Mouse (Mus musculus): ENCODE measurements at regions not wholly inside any gene's neighbourhood (a gene's known extent, or its start where the extent isn't known, plus 50 kb on each side); places are given as distances from the start of the nearest gene placed in this dataset.
"Not testable (repeated sequence)": the region's sequence is repeated elsewhere in the genome, so short reads cannot be mapped to it uniquely, and the experiment has no call there.

DNA sequence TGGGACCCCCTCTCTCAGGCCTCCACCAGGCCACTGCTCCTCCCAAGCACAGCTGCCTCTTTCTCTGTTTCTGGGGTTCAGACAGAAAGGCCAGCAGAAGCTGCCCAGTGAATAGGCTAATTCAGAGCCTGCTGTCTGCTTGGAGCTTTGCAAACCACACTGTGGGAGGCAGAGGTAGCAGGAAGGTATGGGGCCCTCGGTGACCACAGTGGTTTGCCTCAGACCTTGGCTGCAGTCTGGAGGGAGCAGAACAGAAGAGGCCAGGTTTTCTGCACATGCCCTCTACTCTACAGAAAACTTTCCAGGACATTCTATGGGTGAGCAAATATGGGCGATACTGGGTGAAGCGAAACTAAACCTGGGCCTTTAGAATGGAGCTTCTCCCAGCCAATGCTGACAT lies 59.4 kb downstream of the Rhob start:
- Histone ChIP-seq H3K4me2 (ENCODE audit: low read length) (no peak overlapping the region), H3K9me3 (replicated peaks; ENCODE audit: low read length) (no peaks in the 10 kb centered on the region), H3K36me3 (ENCODE audit: insufficient read depth, low read length) (no peaks in the 10 kb centered on the region), H3K27me3 (ENCODE audit: insufficient read depth, low read length) (no peaks in the 10 kb centered on the region), H3K27ac (no peak overlapping the region), H3K9ac (ENCODE audit: low read depth, low read length) (no peak overlapping the region), H3K4me3 (replicated peaks; ENCODE audit: low read depth, low read length) (no peak overlapping the region), H3K4me1 (replicated peaks; ENCODE audit: insufficient read depth, low read length) (peaks cover 15% of the 10 kb centered on the region)
- WGBS = 90% methylated on average over 3 of the region's 3 CpGs
- no peak for ATAC-seq (replicated peaks; ENCODE audit: low FRiP score, low read depth)
- TF ChIP-seq CTCF (IDR thresholded peaks at IDR 0.05; ENCODE audit: low read depth) = no peak
- no peak for DNase-seq (ENCODE audit: low spot score)

DNA sequence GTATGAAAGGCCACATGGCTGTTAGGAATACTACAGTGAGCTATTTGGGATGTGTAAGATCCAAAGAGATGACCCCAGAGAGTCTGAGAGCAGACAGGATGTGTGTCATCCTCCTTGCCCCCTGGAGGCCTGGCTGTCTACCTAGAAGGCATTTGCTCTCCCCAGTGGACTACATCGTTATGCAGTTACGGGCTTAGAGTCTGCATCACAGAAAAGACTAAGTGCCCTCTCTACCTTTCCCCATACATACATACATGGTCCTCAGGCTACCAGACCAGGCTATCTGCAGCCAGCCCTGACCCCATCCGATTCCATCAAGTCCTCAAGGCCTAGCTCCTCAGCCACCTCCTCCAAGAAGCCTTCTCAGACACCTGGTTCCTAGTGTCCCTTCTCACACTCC lies 59.9 kb downstream of the Rhob start:
- Histone ChIP-seq H3K9me3 (replicated peaks; ENCODE audit: low read length) (no peaks in the 10 kb centered on the region), H3K27ac (no peak overlapping the region), H3K4me3 (replicated peaks; ENCODE audit: low read depth, low read length) (no peak overlapping the region), H3K9ac (ENCODE audit: low read depth, low read length) (no peak overlapping the region), H3K36me3 (ENCODE audit: insufficient read depth, low read length) (no peaks in the 10 kb centered on the region), H3K4me1 (replicated peaks; ENCODE audit: insufficient read depth, low read length) (peaks cover 11% of the 10 kb centered on the region; the same call in 1 of the 2 replicates), H3K27me3 (ENCODE audit: insufficient read depth, low read length) (no peaks in the 10 kb centered on the region), H3K4me2 (ENCODE audit: low read length) (no peak overlapping the region)
- no peak for ATAC-seq (replicated peaks; ENCODE audit: low FRiP score, low read depth)
- 0 out of 2 replicates have a peak, but pooled peaks have one; percentile 6 for TF ChIP-seq CTCF (IDR thresholded peaks at IDR 0.05; ENCODE audit: low read depth)
- 86% methylated on average over 3 of the region's 3 CpGs for WGBS
- no peak for DNase-seq (ENCODE audit: low spot score)

DNA sequence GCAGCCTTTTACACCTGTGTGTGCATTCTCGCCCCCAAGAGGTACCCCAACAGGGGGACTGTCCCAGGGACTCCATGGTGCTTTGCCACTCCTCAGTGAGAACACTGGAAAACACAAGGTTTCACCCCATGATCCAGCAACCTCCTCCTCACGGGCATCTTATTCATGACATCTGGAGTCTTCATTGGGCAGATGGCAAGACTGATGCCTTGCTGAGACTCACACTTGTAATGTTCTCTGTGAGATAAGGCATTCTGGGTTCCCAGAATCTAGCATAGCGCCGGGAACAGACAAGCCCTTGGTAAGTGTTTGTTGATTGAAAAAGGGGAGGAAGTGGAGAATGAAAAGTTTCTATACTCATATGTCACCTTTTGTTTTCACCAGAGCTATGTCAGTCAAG lies 60.3 kb downstream of the Rhob start:
- H3K27me3 ChIP-seq (ENCODE audit: insufficient read depth, low read length) = no peaks in the 10 kb centered on the region
- peaks cover 10% of the 10 kb centered on the region; the same call in 1 of the 2 replicates for H3K4me1 ChIP-seq (replicated peaks; ENCODE audit: insufficient read depth, low read length)
- no peak overlapping the region for H3K27ac ChIP-seq
- DNase-seq (ENCODE audit: low spot score) = no peak
- no peak for ATAC-seq (replicated peaks; ENCODE audit: low FRiP score, low read depth)
- no peak overlapping the region for H3K4me3 ChIP-seq (replicated peaks; ENCODE audit: low read depth, low read length)
- H3K4me2 ChIP-seq (ENCODE audit: low read length) = no peak overlapping the region
- TF ChIP-seq CTCF (IDR thresholded peaks at IDR 0.05; ENCODE audit: low read depth) = no peak
- no peak overlapping the region for H3K9ac ChIP-seq (ENCODE audit: low read depth, low read length)
- no peaks in the 10 kb centered on the region for H3K36me3 ChIP-seq (ENCODE audit: insufficient read depth, low read length)
- H3K9me3 ChIP-seq (replicated peaks; ENCODE audit: low read length) = no peaks in the 10 kb centered on the region
- 87% methylated on average over 4 of the region's 4 CpGs for WGBS

DNA sequence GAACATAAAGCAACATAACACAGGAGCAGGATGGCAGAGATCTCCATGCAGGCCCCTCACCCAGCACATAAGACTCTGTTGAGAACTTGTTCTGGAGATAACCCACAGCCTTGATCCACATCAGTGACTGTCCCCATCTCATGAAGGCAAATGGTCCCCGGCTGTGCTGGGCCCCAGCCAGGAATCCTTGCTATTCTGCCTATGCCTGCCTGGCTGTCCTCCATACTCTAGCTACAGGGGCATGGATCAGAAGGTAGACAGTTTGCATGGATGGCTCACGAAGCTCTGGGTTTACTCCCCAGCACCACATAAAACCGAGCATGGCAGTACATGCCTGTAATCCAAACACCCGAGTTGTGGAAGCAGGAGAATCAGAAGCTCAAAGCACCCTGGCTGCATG lies 61.2 kb downstream of the Rhob start:
- 73% methylated on average over 4 of the region's 4 CpGs for WGBS
- no peak overlapping the region for H3K4me2 ChIP-seq (ENCODE audit: low read length)
- H3K36me3 ChIP-seq (ENCODE audit: insufficient read depth, low read length) = no peaks in the 10 kb centered on the region
- no peaks in the 10 kb centered on the region for H3K9me3 ChIP-seq (replicated peaks; ENCODE audit: low read length)
- no peak overlapping the region for H3K27ac ChIP-seq
- no peak for ATAC-seq (replicated peaks; ENCODE audit: low FRiP score, low read depth)
- no peak for TF ChIP-seq CTCF (IDR thresholded peaks at IDR 0.05; ENCODE audit: low read depth)
- H3K27me3 ChIP-seq (ENCODE audit: insufficient read depth, low read length) = no peaks in the 10 kb centered on the region
- DNase-seq (ENCODE audit: low spot score) = no peak
- peaks cover 10% of the 10 kb centered on the region; the same call in 1 of the 2 replicates for H3K4me1 ChIP-seq (replicated peaks; ENCODE audit: insufficient read depth, low read length)
- H3K9ac ChIP-seq (ENCODE audit: low read depth, low read length) = no peak overlapping the region
- H3K4me3 ChIP-seq (replicated peaks; ENCODE audit: low read depth, low read length) = no peak overlapping the region

DNA sequence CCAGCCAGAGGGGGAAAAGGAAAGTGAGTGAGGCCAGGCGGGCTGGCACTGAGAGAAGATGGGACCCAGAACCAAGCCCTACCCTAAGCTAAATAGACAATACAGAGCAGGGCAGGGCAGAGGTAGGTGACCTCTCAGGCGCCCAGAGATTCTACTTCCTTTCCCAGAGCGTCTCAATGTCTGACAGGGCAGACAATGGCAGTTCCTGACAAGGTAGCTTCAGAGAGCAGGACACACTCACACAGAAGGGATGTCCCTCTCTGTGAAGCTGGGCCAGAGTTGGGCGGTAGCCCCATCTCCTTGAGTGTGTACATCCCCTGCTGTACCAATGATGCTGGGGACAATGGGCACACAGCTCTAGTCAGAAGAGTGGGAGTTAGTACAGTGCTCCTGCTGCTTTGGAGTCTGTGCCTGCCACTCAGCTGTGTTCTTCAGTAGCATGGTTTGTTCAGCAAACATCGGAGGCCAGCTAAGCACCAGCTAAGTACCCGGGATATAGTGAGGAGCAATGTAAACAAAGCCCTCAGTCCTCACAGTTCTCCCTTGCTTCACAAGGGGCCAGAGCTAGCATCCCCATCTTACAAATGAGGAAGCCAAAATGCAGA lies 62.7 kb downstream of the Rhob start:
- Histone ChIP-seq H3K4me1 (replicated peaks; ENCODE audit: insufficient read depth, low read length) (peaks cover 13% of the 10 kb centered on the region; the same call in 1 of the 2 replicates), H3K9ac (ENCODE audit: low read depth, low read length) (no peak overlapping the region), H3K27me3 (ENCODE audit: insufficient read depth, low read length) (no peaks in the 10 kb centered on the region), H3K27ac (no peak overlapping the region), H3K4me2 (ENCODE audit: low read length) (no peak overlapping the region), H3K4me3 (replicated peaks; ENCODE audit: low read depth, low read length) (no peak overlapping the region), H3K9me3 (replicated peaks; ENCODE audit: low read length) (no peaks in the 10 kb centered on the region), H3K36me3 (ENCODE audit: insufficient read depth, low read length) (no peaks in the 10 kb centered on the region)
- DNase-seq (ENCODE audit: low spot score) (no peak), ATAC-seq (replicated peaks; ENCODE audit: low FRiP score, low read depth) (no peak)
- WGBS = 55% methylated on average over 6 of the region's 6 CpGs
- no peak for TF ChIP-seq CTCF (IDR thresholded peaks at IDR 0.05; ENCODE audit: low read depth)

DNA sequence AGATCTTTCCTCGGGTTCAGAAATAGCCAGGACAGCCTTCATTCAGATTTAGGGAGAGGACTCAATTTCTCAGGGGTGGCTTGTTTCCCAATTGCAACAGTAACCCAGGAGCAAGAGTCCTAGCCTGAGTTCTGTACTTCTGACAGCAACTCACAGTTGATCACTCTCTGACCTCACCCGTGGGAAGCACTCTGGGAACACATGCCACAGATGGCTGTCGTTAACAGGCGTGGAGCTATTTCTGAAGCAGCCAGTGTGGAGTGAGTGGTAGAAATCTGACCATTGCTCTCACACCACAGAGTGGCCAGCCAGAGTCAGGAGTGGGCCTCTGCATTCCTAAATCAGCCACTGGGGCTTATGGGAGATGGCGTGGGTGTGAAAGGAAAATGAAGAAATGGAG lies 63.3 kb downstream of the Rhob start:
- Histone ChIP-seq H3K4me3 (replicated peaks; ENCODE audit: low read depth, low read length) (no peak overlapping the region), H3K36me3 (ENCODE audit: insufficient read depth, low read length) (no peaks in the 10 kb centered on the region), H3K4me1 (replicated peaks; ENCODE audit: insufficient read depth, low read length) (peaks cover 13% of the 10 kb centered on the region; the same call in 1 of the 2 replicates), H3K9me3 (replicated peaks; ENCODE audit: low read length) (no peaks in the 10 kb centered on the region), H3K4me2 (ENCODE audit: low read length) (no peak overlapping the region), H3K9ac (ENCODE audit: low read depth, low read length) (no peak overlapping the region), H3K27ac (no peak overlapping the region), H3K27me3 (ENCODE audit: insufficient read depth, low read length) (no peaks in the 10 kb centered on the region)
- DNase-seq (ENCODE audit: low spot score) (no peak), ATAC-seq (replicated peaks; ENCODE audit: low FRiP score, low read depth) (no peak)
- 50% methylated on average over 5 of the region's 5 CpGs for WGBS
- TF ChIP-seq CTCF (IDR thresholded peaks at IDR 0.05; ENCODE audit: low read depth) = no peak

DNA sequence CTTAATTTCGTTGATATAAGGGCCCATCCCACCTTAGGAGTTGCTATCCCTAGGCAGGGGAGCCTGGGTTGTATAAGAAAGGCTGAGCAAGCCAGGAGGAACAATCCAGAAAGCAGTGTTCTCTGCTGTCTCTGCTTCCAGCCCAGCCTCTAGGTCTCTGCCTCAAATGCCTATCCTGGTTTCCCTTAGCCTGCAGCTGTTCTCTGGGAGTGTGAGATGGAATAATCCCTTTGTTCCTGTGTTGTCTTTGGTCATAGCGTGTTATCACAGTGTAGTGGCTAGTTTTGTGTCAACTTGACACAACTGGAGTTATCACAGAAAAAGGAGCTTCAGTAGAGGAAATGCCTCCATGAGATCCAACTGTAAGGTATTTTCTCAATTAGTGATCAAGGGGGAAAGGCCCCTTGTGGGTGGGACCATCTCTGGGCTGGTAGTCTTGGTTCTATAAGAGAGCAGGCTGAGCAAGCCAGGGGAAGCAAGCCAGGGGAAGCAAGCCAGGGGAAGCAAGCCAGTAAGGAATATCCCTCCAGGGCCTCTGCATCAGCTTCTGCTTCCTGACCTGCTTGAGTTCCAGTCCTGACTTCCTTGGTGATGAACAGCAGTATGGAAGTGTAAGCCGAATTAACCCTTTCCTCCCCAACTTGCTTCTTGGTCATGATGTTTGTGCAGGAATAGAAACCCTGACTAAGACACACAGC lies 64.0 kb downstream of the Rhob start:
- ATAC-seq (replicated peaks; ENCODE audit: low FRiP score, low read depth); H3K27ac ChIP-seq; H3K27me3 ChIP-seq (ENCODE audit: insufficient read depth, low read length); H3K36me3 ChIP-seq (ENCODE audit: insufficient read depth, low read length); H3K9me3 ChIP-seq (replicated peaks; ENCODE audit: low read length); H3K4me3 ChIP-seq (replicated peaks; ENCODE audit: low read depth, low read length); H3K9ac ChIP-seq (ENCODE audit: low read depth, low read length); DNase-seq (ENCODE audit: low spot score); H3K4me2 ChIP-seq (ENCODE audit: low read length): not testable (repeated sequence)
- 65% methylated on average over 3 of the region's 3 CpGs for WGBS
- H3K4me1 ChIP-seq (replicated peaks; ENCODE audit: insufficient read depth, low read length) = peaks cover 13% of the 10 kb centered on the region; the same call in 1 of the 2 replicates
